Mouse (Mus musculus) myocyte (in vitro differentiated cells): ENCODE results near the gene Iffo1. TPM values are rescaled to one million over a fixed set of nuclear protein-coding genes. Genes with fewer than 3 reads are reported as not detected.

Source experiments
- H3K27me3 ChIP-seq: one replicate; pipeline ENCODE4 v1.6.1; 2011; ENCODE audit not compliant: control insufficient read depth, insufficient read depth, insufficient read length
- H3K36me3 ChIP-seq: one replicate; pipeline ENCODE4 v1.6.1; 2011; ENCODE audit not compliant: control insufficient read depth, insufficient read depth
- H3K4me2 ChIP-seq: one replicate; pipeline ENCODE4 v1.6.1; 2011; ENCODE audit warnings: low read depth, control low read depth
- H3K4me3 ChIP-seq: one replicate; pipeline ENCODE4 v1.5.1; 2011; ENCODE audit warnings: mild to moderate bottlenecking, control low read depth, moderate library complexity
- H3K79me2 ChIP-seq: one replicate; pipeline ENCODE4 v1.6.1; 2011; ENCODE audit not compliant: control insufficient read depth, insufficient read depth
- H3ac ChIP-seq: one replicate; pipeline ENCODE4 v1.6.1; 2011; ENCODE audit not compliant: control insufficient read depth, insufficient read length
- CEBPB ChIP-seq: IDR thresholded peaks from 2 replicates; pipeline ENCODE4 v1.6.1; 2011; ENCODE audit warnings: mild to moderate bottlenecking, moderate library complexity; ENCODE audit not compliant: poor library complexity, insufficient read depth, severe bottlenecking
- E2F4 ChIP-seq: IDR thresholded peaks from one replicate; pipeline ENCODE4 v1.6.1; 2011; ENCODE audit warnings: mild to moderate bottlenecking, control low read depth, moderate library complexity; ENCODE audit not compliant: insufficient read depth
- MAX ChIP-seq: IDR thresholded peaks from one replicate; pipeline ENCODE4 v1.6.1; 2011; ENCODE audit warnings: low read depth, mild to moderate bottlenecking, control low read depth
- MYOD1 ChIP-seq, 3 experiments: IDR thresholded peaks; one replicate each; pipeline ENCODE4 v1.6.1; 2011; ENCODE audit warnings: control low read depth in 2 of 3, low read depth in 2 of 3, mild to moderate bottlenecking in 2 of 3, moderate library complexity in 1 of 3; ENCODE audit not compliant: insufficient read length in 2 of 3, control insufficient read depth in 1 of 3
- MYOG ChIP-seq, 3 experiments: IDR thresholded peaks; one replicate each; pipeline ENCODE4 v1.6.1; 2011; ENCODE audit warnings: control low read depth in 2 of 3, low read depth in 2 of 3, mild to moderate bottlenecking in 2 of 3; ENCODE audit not compliant: insufficient read length in 2 of 3, control insufficient read depth in 1 of 3, insufficient read depth in 1 of 3
- POLR2A ChIP-seq: IDR thresholded peaks from one replicate; pipeline ENCODE4 v1.6.1; 2011; ENCODE audit warnings: low read depth, mild to moderate bottlenecking, control low read depth, moderate library complexity; ENCODE audit not compliant: insufficient read length
- POLR2AphosphoS2 ChIP-seq: IDR thresholded peaks from one replicate; pipeline ENCODE4 v1.6.1; 2011; ENCODE audit warnings: low read depth, control low read depth; ENCODE audit not compliant: insufficient read length
- REST ChIP-seq: IDR thresholded peaks from one replicate; pipeline ENCODE4 v1.6.1; 2011; ENCODE audit warnings: mild to moderate bottlenecking, control low read depth, moderate library complexity; ENCODE audit not compliant: insufficient read depth, insufficient read length
- SRF ChIP-seq: IDR thresholded peaks from one replicate; pipeline ENCODE4 v1.6.1; 2011; ENCODE audit warnings: low read depth; ENCODE audit not compliant: control insufficient read depth, insufficient read length
- TCF12 ChIP-seq: IDR thresholded peaks from one replicate; pipeline ENCODE4 v1.6.1; 2011; ENCODE audit warnings: mild to moderate bottlenecking, control low read depth; ENCODE audit not compliant: poor library complexity, insufficient read depth, severe bottlenecking
- TCF3 ChIP-seq: IDR thresholded peaks from one replicate; pipeline ENCODE4 v1.6.1; 2011; ENCODE audit warnings: low read depth, control low read depth; ENCODE audit not compliant: insufficient read length
- USF1 ChIP-seq: IDR thresholded peaks from one replicate; pipeline ENCODE4 v1.6.1; 2011; ENCODE audit warnings: low read depth, mild to moderate bottlenecking, control low read depth, moderate library complexity
- polyA plus RNA-seq: library from polyadenylated mRNA; unstranded; fragments of >200 nt; fragmentation: generic; extraction: Trizol; gene quantifications from one replicate; pipeline ENCODE4 v1.2.1, GENCODE M21; 2012; ENCODE audit warnings: missing spikeins

Iffo1 gene
- polyA plus RNA-seq, 1 experiment, result 244 TPM

- no peak overlapping the region for H3K4me3 ChIP-seq
- TF ChIP-seq MAX (no peak), USF1 (no peak), MYOD1 (IDR thresholded peaks at IDR 0.05; ENCODE audit: control insufficient read depth in 1 of 3, insufficient read length in 2 of 3, low read depth in 2 of 3) (no peak), POLR2A (no peak), CEBPB (no peak), E2F4 (no peak), TCF3 (no peak), MYOG (IDR thresholded peaks at IDR 0.05; ENCODE audit: control insufficient read depth in 1 of 3, insufficient read depth in 1 of 3, insufficient read length in 2 of 3, low read depth in 2 of 3) (no peak), POLR2AphosphoS2 (no peak), TCF12 (no peak), REST (no peak), SRF (no peak)
- H3K27me3 ChIP-seq, result no peaks in the 10 kb centered on the region
- H3K79me2 ChIP-seq, result no peaks in the 10 kb centered on the region
- H3K4me2 ChIP-seq, result no peak overlapping the region
- no peak overlapping the region for H3ac ChIP-seq
- peaks cover 31% of the 10 kb centered on the region for H3K36me3 ChIP-seq
Measured at GRCm38 (mm10) chr6:125179601-125180000, 34.6 kb downstream of the Iffo1 start.

- Histone ChIP-seq H3K27me3 (no peaks in the 10 kb centered on the region), H3K79me2 (no peaks in the 10 kb centered on the region), H3ac (no peak overlapping the region), H3K4me2 (no peak overlapping the region), H3K4me3 (no peak overlapping the region), H3K36me3 (peaks cover 53% of the 10 kb centered on the region)
- no peak for TF ChIP-seq POLR2A
- no peak for TF ChIP-seq TCF12
- TF ChIP-seq MYOD1 (IDR thresholded peaks at IDR 0.05; ENCODE audit: control insufficient read depth in 1 of 3, insufficient read length in 2 of 3, low read depth in 2 of 3), result no peak
- no peak for TF ChIP-seq E2F4
- TF ChIP-seq POLR2AphosphoS2, result no peak
- no peak for TF ChIP-seq CEBPB
- TF ChIP-seq REST, result no peak
Measured at GRCm38 (mm10) chr6:125182133-125182532, 37.1 kb downstream of the Iffo1 start.

GRCm38 (mm10) chr6:125186203-125186602, 41.2 kb downstream of the Iffo1 start:
- no peak for TF ChIP-seq E2F4
- TF ChIP-seq POLR2AphosphoS2, result no peak
- TF ChIP-seq TCF12, result no peak
- no peak for TF ChIP-seq MAX
- TF ChIP-seq MYOD1 (IDR thresholded peaks at IDR 0.05; ENCODE audit: control insufficient read depth in 1 of 3, insufficient read length in 2 of 3, low read depth in 2 of 3), result no peak
- TF ChIP-seq POLR2A, result no peak
- TF ChIP-seq REST, result no peak
- no peak for TF ChIP-seq CEBPB
- TF ChIP-seq TCF3, result no peak
- TF ChIP-seq USF1, result no peak
- TF ChIP-seq MYOG (IDR thresholded peaks at IDR 0.05; ENCODE audit: control insufficient read depth in 1 of 3, insufficient read depth in 1 of 3, insufficient read length in 2 of 3, low read depth in 2 of 3), result no peak
- no peak for TF ChIP-seq SRF
- Histone ChIP-seq H3K4me3 (no peak overlapping the region), H3ac (no peak overlapping the region), H3K4me2 (no peak overlapping the region), H3K79me2 (peaks cover 32% of the 10 kb centered on the region), H3K36me3 (peaks cover 43% of the 10 kb centered on the region), H3K27me3 (no peaks in the 10 kb centered on the region)

- Histone ChIP-seq H3K27me3 (no peaks in the 10 kb centered on the region), H3K4me2 (peak overlapping the region; percentile 58), H3K36me3 (peaks cover 29% of the 10 kb centered on the region), H3K79me2 (peaks cover 57% of the 10 kb centered on the region), H3K4me3 (peak overlapping the region; percentile 92), H3ac (peak overlapping the region; percentile 71)
- no peak for TF ChIP-seq MYOD1 (IDR thresholded peaks at IDR 0.05; ENCODE audit: control insufficient read depth in 1 of 3, insufficient read length in 2 of 3, low read depth in 2 of 3)
- TF ChIP-seq TCF12, result no peak
- TF ChIP-seq E2F4, result no peak
- no peak for TF ChIP-seq MYOG (IDR thresholded peaks at IDR 0.05; ENCODE audit: control insufficient read depth in 1 of 3, insufficient read depth in 1 of 3, insufficient read length in 2 of 3, low read depth in 2 of 3)
- TF ChIP-seq TCF3, result no peak
- TF ChIP-seq SRF, result no peak
- TF ChIP-seq POLR2AphosphoS2, result no peak
- TF ChIP-seq USF1, result no peak
- no peak for TF ChIP-seq POLR2A
- no peak for TF ChIP-seq REST
- no peak for TF ChIP-seq MAX
- no peak for TF ChIP-seq CEBPB
Measured at GRCm38 (mm10) chr6:125190816-125191215, 45.8 kb downstream of the Iffo1 start.

GRCm38 (mm10) chr6:125191332-125192015, 46.4 kb downstream of the Iffo1 start, which contains the start of the genes Ncapd2 and Mrpl51:
Gene Ncapd2, minus strand, starts transcription at chr6:125191701.
Gene Mrpl51, plus strand, starts transcription at chr6:125191801.
- no peak for TF ChIP-seq MYOG (IDR thresholded peaks at IDR 0.05; ENCODE audit: control insufficient read depth in 1 of 3, insufficient read depth in 1 of 3, insufficient read length in 2 of 3, low read depth in 2 of 3)
- peak; percentile 23 for TF ChIP-seq POLR2AphosphoS2
- TF ChIP-seq MYOD1 (IDR thresholded peaks at IDR 0.05; ENCODE audit: control insufficient read depth in 1 of 3, insufficient read length in 2 of 3, low read depth in 2 of 3), result peak in 1 of 3 experiments; percentile 1
- peak; percentile 12 for TF ChIP-seq POLR2A
- peak; percentile 86 for TF ChIP-seq E2F4
- Histone ChIP-seq H3K4me2 (peak within 1 kb of the TSS; percentile 86), H3K79me2 (peaks cover 57% of the 10 kb centered on the region), H3K4me3 (peak within 1 kb of the TSS; percentile 92), H3K27me3 (no peaks in the 10 kb centered on the region), H3ac (peak within 1 kb of the TSS; percentile 71), H3K36me3 (peaks cover 22% of the 10 kb centered on the region)
